In genomic region chr6:71438070-71438469, GRCm38 (mm10) we compare ENCODE assay signal across 9 mouse cellular contexts. TPM values are rescaled to one million over a fixed set of nuclear protein-coding genes. Genes with fewer than 3 reads are reported as not detected.
A peak's percentile ranks its signal among the peaks of the same experiment; 100 is the strongest.
DNase-seq lines count a peak whose midpoint lies in the region; ATAC-seq and TF ChIP-seq lines count a peak whose summit lies in the region.
"Had no signal": no experiment of that assay in that cellular context is flagged by ENCODE, and none has a peak within 500 bp of the region (broad histone marks: within the 10 kb centered on the region; RNA-seq: fewer than 3 reads in every experiment).

No protein-coding gene starts in this region.

- H3K27me3 ChIP-seq in liver, adult 2 months (ENCODE audit: control insufficient read depth, insufficient read depth, low read length) = no peaks in the 10 kb centered on the region
- no peaks in the 10 kb centered on the region for H3K27me3 ChIP-seq in limb, embryonic 14.5 days (ENCODE audit: control insufficient read depth, insufficient read depth, low read length)
- H3K27me3 ChIP-seq: megakaryocyte, embryonic 14.5 days had no signal

- H3K4me2 ChIP-seq in limb, embryonic 14.5 days (replicated peaks; ENCODE audit: low read depth, low read length, severe bottlenecking) = peak overlapping the region; percentile 18

- no peak for TF ChIP-seq POLR2A in liver, adult 2 months (IDR thresholded peaks at IDR 0.05; ENCODE audit: extremely low read depth, insufficient read depth, low read length)
- no peak for TF ChIP-seq POLR2A in limb, embryonic 14.5 days (IDR thresholded peaks at IDR 0.05; ENCODE audit: borderline replicate concordance, extremely low read depth, insufficient read depth, insufficient read length)
- TF ChIP-seq POLR2A in olfactory bulb, adult 2 months (IDR thresholded peaks at IDR 0.05; ENCODE audit: insufficient read depth, low read depth, low read length) = no peak

- no peak for ATAC-seq in limb, embryonic 14.5 days (ENCODE audit: low FRiP score, low read depth)

- TF ChIP-seq CTCF in liver, adult 2 months (IDR thresholded peaks at IDR 0.05; ENCODE audit: low read depth, low read length) = no peak
- no peak for TF ChIP-seq CTCF in olfactory bulb, adult 2 months (IDR thresholded peaks at IDR 0.05; ENCODE audit: insufficient read depth, low read depth, low read length)

- peak; percentile 10 for DNase-seq in cerebellum, adult 9-10 months
- DNase-seq in cerebellum, adult 18-20 months = no peak
- peak; percentile 33 for DNase-seq in liver, adult 2 months (ENCODE audit: extremely low read depth, low read depth, low spot score)
- no peak for DNase-seq in liver
- no peak for DNase-seq in limb, embryonic 14.5 days (ENCODE audit: low spot score)
- no peak for DNase-seq in left cerebral cortex, postnatal 4 days
- no peak for DNase-seq in adrenal gland, postnatal 10 days

- H3K4me1 ChIP-seq in liver, adult 2 months (ENCODE audit: control insufficient read depth, insufficient read depth, low read length) = peaks cover 16% of the 10 kb centered on the region
- H3K4me1 ChIP-seq in limb, embryonic 14.5 days (ENCODE audit: control insufficient read depth, insufficient read depth, low read length) = peaks cover 30% of the 10 kb centered on the region
- peaks cover 9% of the 10 kb centered on the region; the same call in 1 of the 2 replicates for H3K4me1 ChIP-seq in olfactory bulb, adult 2 months (ENCODE audit: control insufficient read depth, insufficient read depth, low read length)

- H3K4me3 ChIP-seq in liver, adult 2 months (ENCODE audit: insufficient read depth, low read depth, low read length) = no peak overlapping the region
- no peak overlapping the region for H3K4me3 ChIP-seq in limb, embryonic 14.5 days (replicated peaks; ENCODE audit: low read length)
- peak overlapping the region; percentile 14; the same call in 1 of the 2 replicates for H3K4me3 ChIP-seq in olfactory bulb, adult 2 months (ENCODE audit: insufficient read depth, low read depth, low read length)
- H3K4me3 ChIP-seq: megakaryocyte, embryonic 14.5 days had no signal

- WGBS in liver, adult 2 months = 53% methylated on average over 1 of the region's 1 CpGs
- 70% methylated on average over 1 of the region's 1 CpGs for WGBS in limb, embryonic 14.5 days
- WGBS in olfactory bulb, adult 2 months = 46% methylated on average over 1 of the region's 1 CpGs

- H3K9ac ChIP-seq in liver, adult 2 months (ENCODE audit: low read depth, low read length) = peak overlapping the region; percentile 24; the same call in 1 of the 2 replicates
- peak overlapping the region; percentile 36; the same call in 1 of the 2 replicates for H3K9ac ChIP-seq in limb, embryonic 14.5 days (ENCODE audit: low read depth, low read length, severe bottlenecking)

- H3K36me3 ChIP-seq in liver, adult 2 months (ENCODE audit: control insufficient read depth, insufficient read depth, low read length) = no peaks in the 10 kb centered on the region
- no peaks in the 10 kb centered on the region for H3K36me3 ChIP-seq in limb, embryonic 14.5 days (ENCODE audit: control insufficient read depth, insufficient read depth, low read length)

- H3K27ac ChIP-seq in liver, adult 2 months (replicated peaks; ENCODE audit: insufficient read depth, low read depth, low read length) = no peak overlapping the region; the same call in 1 of the 2 replicates
- no peak overlapping the region for H3K27ac ChIP-seq in limb, embryonic 14.5 days (replicated peaks; ENCODE audit: low read depth, low read length)
- no peak overlapping the region for H3K27ac ChIP-seq in olfactory bulb, adult 2 months (ENCODE audit: insufficient read depth, low read depth, low read length)

- peaks cover 36% of the 10 kb centered on the region for H3K79me2 ChIP-seq in liver, adult 2 months (ENCODE audit: control insufficient read depth, insufficient read depth, low read length)

- H3K9me3 ChIP-seq in limb, embryonic 14.5 days (ENCODE audit: control insufficient read depth, low read length) = no peaks in the 10 kb centered on the region

- intact Hi-C loops in left cerebral cortex, postnatal 4 days (cut with DNase I) = no loop called here

RNA-seq across cellular contexts. Expression of gene Rmnd5a, which starts 2.4 kb away (rescaled TPM):
- 125 and 136 TPM in 2 replicates for total RNA-seq in liver, adult 2 months (2014; rRNA removed)
- 31.1 and 35.3 TPM in 2 replicates for polyA plus RNA-seq in liver, adult 2 months (2012; rRNA removed)
- 34.9 and 35.9 TPM in 2 replicates for polyA plus RNA-seq in limb, embryonic 14.5 days (2012; rRNA removed)
- 10.0 and 11.1 TPM in 2 replicates for polyA plus RNA-seq in limb, embryonic 14.5 days (2014; fragmentation: Nextera tagmentation; extraction: Ambion mirVana)
- polyA plus RNA-seq in olfactory bulb, adult 2 months (2012; ENCODE audit: insufficient read depth, insufficient read length, low replicate concordance, missing spikeins) = 296 and 688 TPM in 2 replicates
- 10 to 100 TPM; 53.5 to 54.3 TPM for total RNA-seq in left cerebral cortex, postnatal 4 days (2021)
- 10 to 100 TPM; 68.7 to 74.1 TPM for total RNA-seq in adrenal gland, postnatal 10 days (2021)

RNA-seq across cellular contexts. Expression of gene Rnf103, which starts 55.6 kb away (rescaled TPM):
- 70.7 and 73.3 TPM in 2 replicates for total RNA-seq in liver, adult 2 months (2014; rRNA removed)
- 27.2 and 27.7 TPM in 2 replicates for polyA plus RNA-seq in liver, adult 2 months (2012; rRNA removed)
- polyA plus RNA-seq in limb, embryonic 14.5 days (2012; rRNA removed) = 15.4 and 17.6 TPM in 2 replicates
- polyA plus RNA-seq in limb, embryonic 14.5 days (2014; fragmentation: Nextera tagmentation; extraction: Ambion mirVana) = 19.8 and 22.4 TPM in 2 replicates
- polyA plus RNA-seq in olfactory bulb, adult 2 months (2012; ENCODE audit: insufficient read depth, insufficient read length, low replicate concordance, missing spikeins) = not detected in 2 replicates
- total RNA-seq in left cerebral cortex, postnatal 4 days (2021) = 10 to 100 TPM; 43.9 to 45.4 TPM
- 10 to 100 TPM; 29.9 to 32.3 TPM for total RNA-seq in adrenal gland, postnatal 10 days (2021)

Comparison
In these comparisons a context has a peak if more than half of its experiments do, and no peak if none do; other contexts are left out.
1. DNase-seq: peak in cerebellum, adult 9-10 months (single experiment) and liver, adult 2 months (single experiment); none in cerebellum, adult 18-20 months (0 of 2), liver (single experiment), limb, embryonic 14.5 days (single experiment), left cerebral cortex, postnatal 4 days (single experiment) and adrenal gland, postnatal 10 days (single experiment).